Mouse (Mus musculus): ENCODE results near the gene Cst13.
"Not testable (repeated sequence)": the region's sequence is repeated elsewhere in the genome, so short reads cannot be mapped to it uniquely, and the experiment has no call there.

Cst13 gene

DNA sequence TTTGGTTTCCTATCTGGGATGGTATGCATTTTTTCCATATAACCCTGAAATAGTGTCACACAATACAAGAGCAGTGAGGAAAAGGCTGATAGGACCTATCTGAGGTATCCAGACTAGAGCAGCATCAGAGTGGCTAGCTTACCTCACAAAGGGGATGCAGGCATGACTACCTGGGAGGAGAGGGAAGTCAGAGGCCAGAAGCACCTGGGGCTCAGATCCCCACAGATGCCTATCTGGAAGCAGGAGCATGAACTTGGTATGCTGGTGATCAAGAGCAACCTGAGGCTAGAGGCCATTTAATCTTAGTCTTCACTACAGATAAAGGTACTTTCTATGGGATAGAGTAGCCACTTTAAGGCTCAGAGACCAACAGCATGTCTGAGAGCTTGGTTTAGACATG is at the start of gene Cst13:
Gene Cst13 (plus strand): TSS at position 173 of the 400 bp plus-strand sequence.
- no peak for DNase-seq

DNA sequence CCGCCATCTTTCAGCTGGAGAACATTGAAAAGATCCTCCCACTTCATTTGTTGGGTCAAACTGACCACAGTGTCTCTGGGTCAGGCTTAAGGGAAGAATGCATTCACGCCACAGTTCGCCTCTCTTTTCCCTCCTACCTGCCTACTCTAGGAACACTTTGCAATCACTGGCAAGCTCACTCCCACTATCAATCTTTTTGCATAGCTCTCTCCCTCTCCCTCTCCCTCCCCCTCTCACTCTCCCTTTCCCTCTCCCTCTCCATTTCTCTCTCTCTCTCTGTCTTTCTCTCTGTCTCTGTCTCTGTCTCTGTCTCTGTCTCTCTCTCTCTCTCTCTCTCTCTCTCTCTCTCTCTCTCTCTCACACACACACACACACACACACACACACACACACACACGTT is 48.5 kb upstream of the Cst13 start, which contains the start of gene Cst11:
Gene Cst11 (minus strand): TSS at position 101 of the 400 bp plus-strand sequence.
- not testable (repeated sequence) for DNase-seq

DNA sequence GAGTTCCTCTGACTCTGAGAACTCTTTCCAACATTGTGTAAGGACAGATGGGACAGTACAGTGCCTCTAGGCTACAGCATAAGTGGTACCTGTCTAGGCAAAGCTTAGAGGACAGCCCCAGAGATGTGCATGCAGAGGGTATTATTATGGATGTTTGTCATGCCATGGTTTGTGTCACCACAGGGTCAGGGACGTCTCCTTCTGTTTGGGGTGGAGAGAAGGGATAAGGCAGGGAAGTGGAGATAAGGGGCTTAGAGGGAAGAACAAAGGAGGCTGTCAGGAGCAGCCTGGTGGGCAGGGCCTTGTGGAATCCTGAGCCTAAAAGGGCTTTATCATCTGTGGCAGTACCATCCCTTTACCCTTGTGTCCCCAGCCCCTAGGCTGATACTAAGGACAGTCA is 38.2 kb upstream of the Cst13 start, which contains the start of gene 8030411F24Rik:
Gene 8030411F24Rik (plus strand): TSS at position 301 of the 400 bp plus-strand sequence.
- DNase-seq, result no peak

DNA sequence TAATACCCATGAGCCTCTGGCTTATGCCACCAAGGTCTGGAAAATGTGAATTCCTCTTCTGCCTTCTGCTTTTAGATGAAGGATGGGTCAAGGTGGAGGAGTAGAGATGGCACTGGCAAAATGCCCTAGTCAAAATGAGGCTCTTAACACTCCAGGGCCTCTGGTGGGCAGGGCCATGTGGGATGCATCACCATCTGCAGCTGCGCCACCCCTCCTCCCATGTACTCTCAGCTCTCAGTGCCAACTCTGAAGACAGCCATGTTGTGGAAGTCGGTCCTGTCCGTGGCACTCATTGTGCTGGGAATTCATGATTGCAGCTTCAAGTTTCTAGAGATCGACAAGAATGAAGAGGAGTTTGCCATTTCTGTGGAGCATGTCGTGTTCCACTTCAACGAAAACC is 30.7 kb upstream of the Cst13 start, which contains the start of gene Cst12:
Gene Cst12 (plus strand): TSS at position 220 of the 400 bp plus-strand sequence.
- no peak for DNase-seq

DNA sequence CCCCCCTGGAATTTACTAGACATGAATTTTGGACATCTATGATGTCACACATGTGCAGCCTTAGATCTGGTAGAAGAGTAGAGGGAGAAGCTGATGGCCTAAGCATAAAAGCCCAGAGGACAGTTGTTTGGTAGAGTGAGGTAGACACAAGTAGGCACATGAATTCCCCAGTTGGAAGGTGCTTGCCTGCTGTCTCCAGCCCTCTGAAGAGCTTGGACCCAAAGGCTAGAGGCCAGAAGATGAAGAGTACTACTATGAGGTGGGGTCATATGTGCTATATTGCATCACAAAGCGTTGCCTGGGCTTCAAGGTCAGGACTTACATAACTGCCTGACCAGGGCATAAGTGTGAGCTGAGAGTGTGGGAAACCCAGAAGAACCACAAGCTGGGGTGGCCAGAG is 21.4 kb upstream of the Cst13 start, which contains the start of gene Cst8:
Gene Cst8 (plus strand): TSS at position 301 of the 400 bp plus-strand sequence.
- DNase-seq, result no peak

DNA sequence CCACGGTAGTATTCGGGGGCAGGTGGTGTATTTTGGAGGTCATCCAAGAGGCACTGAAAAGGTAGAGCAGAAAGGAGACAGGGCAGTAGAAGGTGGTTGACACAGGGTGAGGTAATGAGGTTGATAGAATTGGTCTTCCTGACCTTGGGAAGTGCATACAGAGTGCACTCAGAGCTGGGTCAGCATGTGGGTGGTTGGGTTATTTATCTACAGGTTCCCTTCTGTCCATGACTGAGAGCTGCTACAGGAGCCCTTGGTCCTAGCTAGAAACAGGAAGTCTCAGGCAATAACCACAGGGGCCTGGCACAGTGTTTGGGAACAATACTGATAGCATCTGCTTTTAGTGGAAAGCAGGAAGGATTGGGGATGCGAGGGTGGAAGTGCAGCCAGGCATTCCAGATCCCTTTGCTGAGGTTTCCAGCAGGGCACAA is 18.4 kb upstream of the Cst13 start:
- DNase-seq, result no peak

DNA sequence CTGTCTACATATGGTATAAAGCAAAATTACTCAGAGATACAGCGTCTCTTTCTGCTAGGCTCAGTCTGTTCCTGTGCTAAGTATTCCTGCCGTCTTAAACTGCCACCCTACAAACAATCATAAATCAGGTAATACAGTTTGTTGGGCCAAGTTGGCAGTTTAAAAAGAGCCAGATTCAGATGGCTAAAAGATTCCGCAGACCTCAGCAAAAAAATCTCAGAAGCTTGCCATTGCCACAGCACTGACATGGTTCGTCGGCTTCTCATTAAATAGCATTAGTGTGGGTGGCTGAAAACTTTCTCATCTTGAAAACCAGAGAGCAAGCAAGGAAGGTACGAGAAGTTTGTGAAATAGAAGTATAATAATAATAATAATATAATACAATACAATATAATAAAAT is 13.2 kb upstream of the Cst13 start:
- no peak for DNase-seq

DNA sequence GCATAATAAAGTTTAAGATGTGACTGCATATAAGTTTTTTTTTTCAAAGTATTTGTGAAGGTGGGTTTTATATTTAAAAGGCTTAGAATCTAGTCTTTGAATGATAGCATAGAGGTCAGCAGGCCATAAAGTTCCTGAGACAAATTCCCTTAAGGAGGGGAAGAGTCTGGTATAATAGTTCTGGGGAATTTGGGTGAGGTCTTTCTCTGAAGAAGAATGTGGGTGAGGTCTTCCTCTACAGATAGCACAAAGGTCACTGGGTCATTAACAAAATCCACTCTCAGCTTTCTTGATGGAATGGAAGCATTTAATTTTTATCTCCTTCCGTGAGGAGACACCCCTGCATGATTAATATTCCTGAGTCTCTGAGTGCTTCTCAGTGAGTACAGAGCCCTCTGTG is 6.1 kb downstream of the Cst13 start:
- DNase-seq, result no peak

DNA sequence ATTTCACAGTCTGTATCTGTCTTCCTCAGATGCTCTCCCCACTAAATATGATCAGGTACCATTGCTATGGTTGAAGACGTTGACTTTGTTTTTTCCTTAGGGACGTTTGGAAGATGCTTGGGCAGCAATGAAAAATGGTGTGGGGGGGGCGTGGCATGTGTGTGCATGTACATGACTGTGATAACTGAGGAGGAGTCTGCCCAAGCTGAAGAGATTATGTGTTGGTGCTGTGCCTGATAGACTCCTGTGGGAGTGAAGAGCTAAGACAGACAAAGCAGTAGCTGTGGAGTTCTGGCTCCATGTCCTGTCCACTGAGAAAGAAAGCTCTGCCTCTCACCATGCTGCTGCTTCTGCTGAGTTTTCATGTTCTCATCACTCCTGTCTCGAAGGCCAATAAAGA is 15.0 kb downstream of the Cst13 start, which contains the start of gene Cst9:
Gene Cst9 (plus strand): TSS at position 236 of the 400 bp plus-strand sequence.
- DNase-seq, result no peak

DNA sequence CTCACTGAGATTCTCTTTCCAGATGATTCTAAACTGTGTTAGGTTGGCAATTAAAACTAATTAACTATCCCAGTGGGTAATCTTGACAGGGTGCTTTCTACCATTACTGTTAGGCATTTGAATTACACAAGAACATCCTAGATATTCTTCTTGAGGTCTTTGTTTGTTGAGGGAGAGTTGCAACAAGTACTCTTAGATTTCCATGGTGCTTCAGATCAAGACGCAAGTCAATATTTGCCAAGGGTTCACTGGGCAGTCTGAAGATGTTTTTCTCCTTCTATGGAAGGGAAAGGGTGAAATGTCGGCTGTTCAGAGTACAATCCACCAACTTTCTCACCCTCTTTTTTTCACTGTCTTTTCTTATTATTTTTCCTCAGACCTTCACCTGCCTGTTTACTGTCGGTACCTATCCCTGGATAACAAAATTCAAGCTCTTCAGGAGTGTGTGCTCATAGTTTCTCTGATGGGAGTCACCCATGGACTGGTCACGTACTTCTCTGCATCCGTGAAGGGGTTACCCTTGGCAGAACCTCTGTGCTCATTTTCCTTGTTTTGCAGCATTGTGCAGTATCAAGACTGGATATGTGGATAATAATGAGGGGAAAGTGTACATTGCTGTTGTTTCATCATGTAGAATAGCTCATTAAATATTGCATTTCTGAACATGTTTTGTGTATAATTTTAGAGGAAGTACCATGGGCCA is 18.3 kb downstream of the Cst13 start:
- no peak for DNase-seq

DNA sequence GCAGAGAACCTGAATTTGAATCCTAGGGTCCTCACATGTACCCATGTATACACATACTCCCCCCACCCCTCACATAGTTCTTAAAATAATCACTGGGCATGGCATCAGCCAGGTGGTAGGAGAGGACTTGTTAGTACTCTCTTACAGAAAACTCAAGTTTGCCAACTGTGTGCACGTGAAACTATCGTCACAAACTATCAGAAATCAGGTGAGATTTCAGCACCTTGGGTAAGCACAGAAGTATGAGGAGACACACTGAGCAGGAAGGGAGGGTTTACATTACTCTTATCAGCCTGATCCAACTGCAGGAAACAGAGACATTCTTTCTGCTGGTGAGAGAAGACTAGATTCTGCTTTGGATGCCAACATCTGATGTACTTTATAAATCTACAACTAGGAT is 19.3 kb downstream of the Cst13 start:
- DNase-seq, result no peak

DNA sequence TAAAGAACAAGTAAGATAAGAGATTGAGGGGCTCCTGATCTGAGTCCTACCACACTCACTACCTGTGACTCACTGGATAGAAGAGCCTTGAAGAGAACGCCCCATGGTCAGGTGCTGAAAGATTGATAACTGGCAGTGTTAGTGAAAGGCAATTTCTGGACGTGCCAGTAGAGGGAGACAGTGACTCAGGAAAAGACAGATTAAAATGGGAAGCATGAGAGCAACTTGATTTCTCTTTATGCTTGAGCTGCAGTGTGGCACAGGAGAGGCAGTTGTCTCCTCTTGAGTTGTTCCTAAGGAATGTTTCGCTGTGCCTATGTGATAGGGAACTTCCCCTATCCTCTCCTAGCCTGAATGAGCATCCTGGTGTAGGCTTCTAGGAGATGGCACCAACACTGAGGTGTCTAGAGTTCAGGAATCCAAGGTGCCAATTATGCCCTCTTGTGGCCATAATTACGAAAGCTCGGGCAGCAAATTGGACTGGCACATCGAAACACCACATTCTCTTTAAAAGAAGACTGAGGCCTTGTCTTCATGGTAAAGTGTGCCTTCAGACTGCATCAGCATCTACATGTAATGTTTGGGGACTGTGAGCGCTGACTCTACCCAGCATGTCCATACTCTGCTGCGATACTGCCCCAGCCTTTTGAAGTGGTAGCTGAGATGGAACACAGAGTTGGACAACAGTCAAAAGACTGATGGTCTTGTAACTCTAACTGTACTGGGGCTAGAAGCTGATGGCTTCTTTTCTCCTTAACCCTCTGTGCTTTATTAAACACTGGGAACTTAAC is 31.4 kb downstream of the Cst13 start:
- DNase-seq, result peak; percentile 11 to 42

DNA sequence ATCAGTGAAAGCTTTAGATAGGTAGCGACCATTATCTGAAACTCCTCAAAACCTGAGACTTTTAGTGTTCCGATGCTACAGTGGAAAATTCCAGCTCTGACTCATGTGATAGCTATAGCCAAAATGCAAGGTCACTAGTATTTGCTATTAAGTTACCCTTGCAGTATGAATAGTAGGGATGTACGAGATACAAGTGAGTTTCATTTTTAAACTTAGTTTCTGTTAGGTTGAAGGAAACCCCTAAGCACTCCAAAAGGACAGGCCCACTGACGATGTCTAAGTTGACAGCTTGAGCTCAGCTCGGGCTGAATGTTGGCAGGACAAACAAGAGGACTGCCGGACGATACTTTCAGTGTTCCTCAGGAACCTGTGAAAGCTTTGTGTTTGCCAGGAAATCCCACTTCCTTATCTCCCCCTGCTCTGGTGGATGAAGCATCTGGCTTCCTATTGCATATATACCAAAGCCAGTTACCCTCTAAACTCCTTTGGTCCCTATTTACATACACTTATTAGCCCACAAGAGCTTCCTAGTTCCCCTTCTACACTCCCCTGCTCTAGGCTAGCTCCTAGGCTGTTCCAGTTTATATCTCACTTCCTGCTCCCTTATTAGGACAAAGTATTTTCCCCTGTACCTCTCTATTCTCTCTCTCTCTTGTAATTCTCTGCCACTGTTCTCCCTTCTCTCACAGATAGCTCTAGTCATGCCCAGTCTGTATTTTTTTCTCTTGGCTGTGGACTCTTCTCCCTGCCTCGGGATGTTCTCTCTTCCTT is 36.9 kb downstream of the Cst13 start:
- no peak for DNase-seq

DNA sequence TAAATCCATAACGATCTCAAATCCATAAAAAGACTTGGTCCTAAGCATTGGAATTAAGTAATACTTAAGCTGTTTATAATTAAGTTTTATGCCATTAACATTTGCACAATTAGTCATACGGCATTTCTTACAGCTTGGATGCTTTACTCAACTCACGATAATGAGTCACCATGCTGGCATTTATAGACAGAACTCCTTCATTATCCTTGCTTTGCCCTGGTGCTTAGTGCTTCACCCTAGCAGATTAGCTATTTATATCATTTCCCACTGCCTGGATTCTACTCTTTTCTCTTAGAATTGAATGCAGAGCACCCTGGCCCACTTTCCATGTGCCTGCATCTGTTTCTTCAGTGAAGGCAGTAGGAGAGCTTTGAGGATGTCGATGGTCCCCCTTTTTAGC is 37.6 kb downstream of the Cst13 start:
- no peak for DNase-seq

DNA sequence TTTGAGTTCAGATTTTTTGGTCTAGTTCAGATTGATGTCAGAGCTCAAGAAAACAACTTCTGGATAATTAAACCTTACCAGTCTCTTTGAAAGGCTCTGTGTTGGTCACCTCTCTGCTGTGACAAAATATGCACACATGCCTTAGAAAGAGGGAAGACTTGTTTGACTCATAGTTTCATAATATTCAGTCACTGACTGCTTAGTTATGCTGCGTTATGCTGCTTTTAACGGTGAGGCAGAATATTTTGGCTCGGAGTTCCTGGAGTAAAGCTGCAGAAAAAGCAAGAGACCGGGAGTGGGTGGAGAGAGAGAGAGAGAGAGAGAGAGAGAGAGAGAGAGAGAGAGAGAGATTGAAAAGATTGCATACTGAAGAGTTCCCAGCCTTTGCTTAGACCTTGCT is 41.1 kb downstream of the Cst13 start:
- no peak for DNase-seq

DNA sequence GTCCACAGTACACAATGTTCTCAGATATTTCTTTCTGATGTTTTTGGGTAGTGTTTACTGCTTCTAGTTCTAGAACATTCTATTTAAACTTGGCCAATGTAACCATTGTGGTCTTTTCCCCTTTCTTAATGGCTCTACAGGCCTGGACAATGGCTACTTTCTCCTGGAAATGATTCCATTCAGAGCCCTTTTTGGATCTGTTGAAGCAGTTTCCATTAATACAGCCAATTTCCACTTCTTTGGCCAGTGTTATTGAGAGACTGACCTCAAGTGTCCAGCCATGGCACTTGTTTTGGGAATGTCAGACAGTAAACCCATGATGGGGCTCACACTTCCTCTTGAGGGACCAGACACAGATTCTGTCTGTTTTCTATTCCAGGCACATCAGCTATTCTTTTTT is 41.8 kb downstream of the Cst13 start:
- no peak for DNase-seq

DNA sequence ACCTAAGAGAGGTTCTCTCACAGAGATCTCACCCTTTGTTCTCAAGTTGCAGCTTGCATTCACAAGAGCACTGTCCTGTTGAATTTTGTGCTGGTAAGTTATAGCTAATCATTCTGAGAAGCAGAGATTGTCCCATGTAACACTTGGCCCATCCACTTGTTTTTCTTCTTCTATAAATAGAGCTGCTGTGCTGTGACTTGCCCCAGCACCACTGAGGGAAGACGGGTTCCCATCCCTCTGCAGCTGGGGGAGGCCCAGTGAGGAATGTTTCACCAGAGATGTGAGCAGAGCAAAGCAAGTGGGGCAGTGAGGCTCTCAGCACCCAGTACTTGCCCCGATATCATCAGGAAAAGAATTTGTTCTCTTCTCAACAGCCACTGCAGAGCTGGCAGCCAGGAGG is 45.1 kb downstream of the Cst13 start, which contains the start of gene 9230104L09Rik:
Gene 9230104L09Rik (minus strand): TSS at position 73 of the 400 bp plus-strand sequence.
- DNase-seq, result no peak

DNA sequence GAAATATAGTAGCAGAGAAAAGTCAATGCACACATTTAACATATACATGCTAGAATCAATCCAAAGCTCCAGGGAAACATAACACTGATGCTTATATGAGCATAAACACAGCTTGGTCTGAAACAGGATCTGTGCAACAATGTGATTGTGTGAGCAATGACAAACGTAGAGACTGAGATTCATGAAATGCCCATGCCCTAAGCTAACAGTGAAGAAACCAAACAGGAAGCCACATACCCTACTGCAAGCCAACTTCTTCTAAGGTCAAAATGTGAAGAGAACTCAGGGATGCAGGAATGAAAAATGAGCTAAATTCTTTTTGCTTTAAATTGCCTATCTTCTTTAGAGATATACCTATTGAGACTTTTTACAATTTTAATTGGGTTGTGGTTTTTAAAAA is 49.1 kb downstream of the Cst13 start:
- no peak for DNase-seq

DNA sequence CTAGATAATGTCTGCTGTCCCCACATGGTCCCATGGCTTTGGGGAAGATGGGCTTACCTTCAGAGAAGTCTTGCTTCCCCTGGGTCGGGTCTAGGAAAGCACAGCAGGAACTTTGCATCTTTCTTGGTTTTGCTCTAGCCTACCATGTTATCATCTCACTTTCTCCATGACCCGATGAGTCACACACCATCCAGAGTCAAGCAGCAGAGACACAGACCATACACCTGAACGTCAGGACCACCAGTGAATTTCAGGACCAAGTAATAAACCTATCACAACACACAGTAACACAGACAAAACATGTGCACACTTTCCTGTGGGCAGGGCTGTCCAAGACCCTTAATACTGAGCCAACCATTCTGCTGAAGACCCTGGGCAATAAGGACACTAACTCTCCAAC is 50.6 kb downstream of the Cst13 start:
- no peak for DNase-seq

DNA sequence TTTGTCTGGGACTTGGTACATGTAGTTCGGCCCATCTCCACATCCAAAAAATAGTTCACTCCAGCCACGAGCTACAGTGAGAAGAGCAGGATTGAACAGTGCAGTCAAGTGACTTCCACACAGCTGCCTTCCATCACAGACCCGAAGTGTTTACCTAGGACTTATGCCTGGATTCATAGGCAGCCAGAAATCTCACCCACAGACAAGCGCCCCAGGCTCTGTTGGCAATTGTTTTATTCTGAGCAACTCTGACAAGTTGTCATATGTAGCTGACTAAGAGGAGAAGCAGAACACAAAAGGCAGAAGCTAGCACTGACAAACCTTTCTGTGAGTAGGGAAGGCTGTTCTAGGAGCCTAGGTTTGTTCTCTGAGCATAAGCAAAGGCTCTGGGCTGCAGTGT is 53.0 kb downstream of the Cst13 start:
- no peak for DNase-seq

DNA sequence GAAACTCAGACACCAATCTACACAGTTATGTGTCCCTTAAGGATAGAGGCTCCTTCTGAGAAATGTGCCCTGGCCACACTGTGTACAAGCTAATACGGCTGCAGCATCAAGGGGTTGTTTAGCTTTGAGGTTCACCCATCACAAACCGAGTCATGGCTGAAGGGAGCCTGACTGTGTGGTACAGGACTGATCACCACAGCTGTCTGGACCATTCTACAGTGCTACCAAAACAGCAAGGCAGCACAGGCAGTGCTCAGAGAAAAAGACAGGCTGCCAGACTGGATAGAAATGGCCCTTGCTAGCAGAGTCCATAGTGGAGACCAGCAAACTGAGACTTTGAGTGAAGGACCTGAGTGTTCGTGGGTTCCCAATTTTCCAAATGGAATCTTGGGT is 54.3 kb downstream of the Cst13 start:
- no peak for DNase-seq

DNA sequence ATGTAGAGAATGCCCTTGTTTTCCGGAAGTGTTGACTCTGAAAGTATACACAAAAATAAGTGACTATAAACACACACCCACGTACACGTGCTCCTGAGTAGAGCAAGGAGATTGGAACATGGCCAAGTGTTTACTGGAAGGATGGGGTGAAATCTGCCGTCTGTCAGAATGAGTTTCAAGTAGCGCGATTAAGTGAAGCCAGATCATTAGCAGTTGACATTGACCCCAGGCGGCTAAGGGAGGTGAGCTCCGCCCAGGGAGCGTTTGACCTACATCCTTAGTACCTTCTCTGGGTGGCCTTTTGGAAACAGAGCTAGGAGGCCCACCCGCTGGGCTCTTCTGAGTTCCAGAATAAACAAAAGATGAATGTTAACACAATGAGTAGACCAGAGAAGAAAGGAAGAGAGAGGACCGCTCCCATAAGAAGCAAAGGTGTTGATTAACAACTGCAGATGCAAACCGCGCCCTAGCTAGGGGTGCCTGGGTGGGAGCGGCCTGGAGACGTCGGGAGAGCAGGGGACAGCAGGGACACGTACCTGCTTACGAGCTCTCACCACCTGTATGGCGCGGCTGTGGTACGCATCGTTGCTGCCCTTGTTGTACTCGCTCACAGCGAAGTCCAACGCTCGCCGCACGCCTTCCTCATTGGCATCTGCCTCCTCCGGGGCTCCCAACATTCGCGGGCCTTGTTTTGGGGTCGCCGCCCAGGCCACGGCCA is 54.9 kb downstream of the Cst13 start:
- DNase-seq, result no peak

Data from thymus, postnatal 36 days (tissue).